Mouse (Mus musculus) megakaryocyte, embryonic 14.5 days (primary cell): ENCODE results near the gene Ick. TPM values are rescaled to one million over a fixed set of nuclear protein-coding genes. Genes with fewer than 3 reads are reported as not detected.

Experiments used
- H3K27me3 ChIP-seq: replicated peaks from 2 replicates; pipeline ENCODE3; 2012; ENCODE audit warnings: inconsistent platforms
- H3K36me3 ChIP-seq: replicated peaks from 2 replicates; pipeline ENCODE3; 2012; ENCODE audit warnings: low read length, inconsistent platforms, mixed read lengths
- H3K4me1 ChIP-seq: 2 replicates; pipeline ENCODE4 v1.6.1; 2012; ENCODE audit warnings: inconsistent platforms
- H3K4me3 ChIP-seq: replicated peaks from 2 replicates; pipeline ENCODE3; 2012; ENCODE audit warnings: moderate library complexity, mild to moderate bottlenecking, inconsistent platforms
- H3K9me3 ChIP-seq: 2 replicates; pipeline ENCODE4 v1.6.1; 2012; ENCODE audit warnings: inconsistent platforms
- FLI1 ChIP-seq: IDR thresholded peaks from 2 replicates; pipeline ENCODE4 v1.6.1; 2012; ENCODE audit warnings: low read length, inconsistent platforms, mixed read lengths
- GATA1 ChIP-seq: IDR thresholded peaks from 3 replicates; pipeline ENCODE4 v1.6.1; 2012; ENCODE audit warnings: mixed read lengths, low read length, inconsistent platforms, borderline replicate concordance
- polyA plus RNA-seq: library from polyadenylated mRNA; stranded (reverse); fragments of >175 nt; gene quantifications from 2 replicates; pipeline ENCODE4 v1.2.3, GENCODE M21; 2012; ENCODE audit warnings: low replicate concordance; ENCODE audit not compliant: insufficient read depth

Ick gene
- polyA plus RNA-seq, 1 experiment: 23.0 TPM

DNA sequence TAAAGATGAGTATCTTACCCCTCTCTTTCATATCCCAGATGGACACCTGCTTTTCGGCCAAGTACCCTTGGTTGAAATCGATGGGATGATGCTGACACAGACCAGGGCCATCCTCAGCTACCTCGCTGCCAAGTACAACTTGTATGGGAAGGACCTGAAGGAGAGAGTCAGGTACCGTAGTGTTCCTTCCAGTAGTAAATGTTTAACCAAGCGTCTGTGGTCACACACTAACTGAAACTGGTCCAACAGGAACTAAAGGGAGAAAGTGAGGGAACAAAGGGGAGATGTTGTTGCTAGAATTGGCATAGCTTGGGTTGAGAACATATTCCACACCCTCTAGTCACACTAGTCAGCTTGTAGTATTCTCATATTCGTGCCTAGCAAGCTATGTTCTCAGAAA is 95.2 kb downstream of the Ick start:
- TF ChIP-seq FLI1: no peak
- no peak for TF ChIP-seq GATA1
- Histone ChIP-seq H3K4me1 (no peaks in the 10 kb centered on the region; the same call in none of the 2 replicates), H3K36me3 (no peaks in the 10 kb centered on the region), H3K9me3 (no peaks in the 10 kb centered on the region), H3K4me3 (no peak overlapping the region), H3K27me3 (peaks cover 9% of the 10 kb centered on the region)

DNA sequence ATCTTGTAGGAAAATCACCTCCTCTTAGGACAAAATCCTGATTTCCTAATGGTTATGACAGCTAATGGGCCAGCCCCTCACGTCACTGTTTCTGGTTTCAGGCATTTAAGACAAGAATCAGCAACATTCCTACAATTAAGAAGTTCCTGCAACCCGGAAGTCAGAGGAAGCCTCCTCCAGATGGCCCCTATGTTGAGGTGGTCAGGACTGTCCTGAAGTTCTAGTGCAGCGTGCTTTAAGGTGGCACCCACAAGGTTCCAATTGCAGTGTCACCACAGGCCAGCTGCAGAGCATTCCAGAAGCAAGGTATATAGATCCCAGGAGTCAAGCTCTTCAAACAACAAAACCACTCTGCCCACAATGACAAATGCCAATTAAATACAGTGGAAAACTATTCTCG is 100.0 kb downstream of the Ick start:
- H3K4me1 ChIP-seq: peaks cover 6% of the 10 kb centered on the region
- no peak overlapping the region for H3K4me3 ChIP-seq
- no peaks in the 10 kb centered on the region for H3K36me3 ChIP-seq
- H3K27me3 ChIP-seq: peaks cover 16% of the 10 kb centered on the region
- H3K9me3 ChIP-seq: 0 out of 2 replicates have a peak, but pooled peaks cover 2% of the 10 kb centered on the region
- TF ChIP-seq GATA1: no peak
- TF ChIP-seq FLI1: no peak

DNA sequence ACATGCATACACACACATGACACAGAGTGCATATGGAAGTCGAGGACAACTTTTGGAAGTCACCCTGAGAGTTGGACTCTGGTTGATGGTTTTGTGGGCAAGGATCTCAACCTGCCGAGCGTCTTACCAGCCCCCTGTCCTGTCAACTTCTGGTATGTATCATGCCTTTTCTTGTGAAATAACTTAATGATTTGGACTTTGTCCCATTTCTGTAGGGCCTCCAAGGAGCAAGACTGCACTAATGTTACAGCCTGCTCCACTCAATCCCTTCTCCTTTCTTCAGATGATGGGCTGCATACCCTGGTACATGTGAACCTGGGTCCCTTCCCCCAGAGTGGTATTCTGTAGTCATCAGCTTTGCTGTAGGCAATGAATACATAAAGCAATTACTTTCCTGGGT is 101.1 kb downstream of the Ick start:
- Histone ChIP-seq H3K27me3 (peaks cover 20% of the 10 kb centered on the region), H3K4me1 (peaks cover 6% of the 10 kb centered on the region), H3K4me3 (no peak overlapping the region), H3K9me3 (peaks cover 10% of the 10 kb centered on the region), H3K36me3 (no peaks in the 10 kb centered on the region)
- TF ChIP-seq FLI1 (no peak), GATA1 (no peak)

DNA sequence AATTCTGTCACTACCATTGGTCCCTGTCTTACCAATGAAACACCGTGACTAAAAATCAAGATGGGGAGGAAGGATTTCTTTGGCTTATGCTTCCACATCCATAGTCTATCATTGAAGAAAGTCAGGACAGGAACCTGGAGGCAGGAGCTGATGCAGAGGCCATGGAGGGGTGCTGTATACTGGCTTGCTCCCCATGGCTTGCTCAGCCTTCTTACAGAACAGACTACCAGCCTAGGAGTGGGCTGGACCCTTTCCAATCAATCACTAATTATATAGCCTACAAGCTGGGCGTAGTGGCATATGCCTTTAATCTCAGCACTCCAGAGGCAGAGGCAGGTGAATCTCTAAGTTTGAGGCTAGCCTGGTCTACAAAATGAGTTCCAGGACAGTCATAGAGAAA is 101.8 kb downstream of the Ick start:
- H3K9me3 ChIP-seq: peaks cover 17% of the 10 kb centered on the region
- peaks cover 20% of the 10 kb centered on the region for H3K27me3 ChIP-seq
- H3K4me1 ChIP-seq: peaks cover 6% of the 10 kb centered on the region
- no peaks in the 10 kb centered on the region for H3K36me3 ChIP-seq
- no peak for TF ChIP-seq FLI1
- TF ChIP-seq GATA1: no peak
- no peak overlapping the region for H3K4me3 ChIP-seq

DNA sequence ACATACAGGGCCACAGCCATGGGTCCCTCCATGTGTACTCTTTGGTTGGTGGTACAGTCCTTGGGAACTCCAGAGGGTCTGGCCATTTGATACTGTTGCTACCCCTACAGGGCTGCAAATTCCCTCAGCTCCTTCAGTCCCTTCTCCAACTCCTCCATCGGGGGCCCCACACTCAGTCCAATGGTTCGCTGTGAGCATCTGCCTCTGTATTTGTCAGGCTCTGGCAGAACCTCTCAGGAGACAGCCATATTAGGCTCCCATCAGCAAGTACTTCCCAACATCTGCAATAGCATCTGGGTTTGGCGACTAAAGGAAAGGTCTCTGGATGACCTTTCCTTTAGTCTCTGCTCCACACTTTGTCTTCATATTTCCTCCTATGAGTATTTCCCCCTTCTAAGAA is 102.5 kb downstream of the Ick start:
- H3K4me1 ChIP-seq: peaks cover 6% of the 10 kb centered on the region
- no peak overlapping the region for H3K4me3 ChIP-seq
- peaks cover 20% of the 10 kb centered on the region for H3K27me3 ChIP-seq
- H3K9me3 ChIP-seq: peaks cover 19% of the 10 kb centered on the region
- TF ChIP-seq FLI1: no peak
- no peak for TF ChIP-seq GATA1
- no peaks in the 10 kb centered on the region for H3K36me3 ChIP-seq

DNA sequence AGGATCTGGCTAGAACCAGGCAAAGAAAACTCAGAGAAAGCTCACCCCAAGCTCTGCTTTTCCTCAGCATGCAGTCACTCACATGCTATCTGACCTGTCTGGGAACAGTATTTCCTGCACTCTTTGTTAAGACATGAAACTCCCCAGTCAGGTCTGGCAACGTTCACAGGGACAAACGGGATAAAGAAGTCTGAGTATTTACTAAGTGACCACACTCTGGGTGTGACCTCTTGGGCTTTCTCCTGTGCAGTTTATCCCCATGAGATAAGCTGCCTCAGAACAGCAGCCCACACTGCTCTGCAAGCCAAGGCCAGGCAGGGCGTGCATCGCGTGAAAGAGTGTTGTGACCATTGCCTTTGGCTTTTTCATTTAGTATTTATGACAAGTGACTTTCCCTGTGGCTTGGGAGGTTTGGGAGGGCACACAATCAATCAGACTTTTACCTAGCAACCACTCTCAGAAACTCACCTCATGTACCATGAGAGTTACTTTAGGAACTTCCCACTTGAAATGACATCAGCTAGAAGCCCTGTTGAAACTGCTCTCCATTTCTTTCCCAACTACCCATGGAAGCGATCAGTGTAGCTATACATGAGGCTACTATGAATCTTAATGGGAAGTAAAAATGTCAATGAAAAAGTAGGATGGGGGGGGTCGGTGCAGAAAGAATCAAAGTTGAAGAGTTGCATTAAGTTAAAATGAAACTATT is 103.5 kb downstream of the Ick start:
- peaks cover 6% of the 10 kb centered on the region for H3K4me1 ChIP-seq
- peaks cover 19% of the 10 kb centered on the region for H3K9me3 ChIP-seq
- TF ChIP-seq FLI1 (no peak), GATA1 (no peak)
- no peak overlapping the region for H3K4me3 ChIP-seq
- H3K27me3 ChIP-seq: peaks cover 20% of the 10 kb centered on the region
- H3K36me3 ChIP-seq: no peaks in the 10 kb centered on the region

DNA sequence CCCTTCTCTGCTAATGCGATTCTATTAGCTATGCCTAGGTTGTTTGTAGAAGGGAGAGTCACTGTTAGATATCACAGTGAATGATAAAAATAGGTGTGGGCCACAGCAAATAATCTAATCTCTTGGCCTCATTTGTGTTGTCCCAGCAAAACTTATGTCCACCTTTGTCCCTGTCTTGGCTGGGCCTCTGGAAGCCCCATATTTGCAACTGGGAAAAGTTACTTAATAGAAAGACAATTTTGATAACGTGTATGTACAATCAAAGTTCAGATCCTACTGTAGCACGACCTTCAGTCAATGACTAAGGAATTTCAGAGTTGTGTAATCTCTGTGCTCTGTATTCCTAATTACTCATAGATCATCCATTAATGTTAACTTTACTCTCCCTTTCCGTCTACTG is 108.1 kb downstream of the Ick start:
- peaks cover 6% of the 10 kb centered on the region for H3K4me1 ChIP-seq
- H3K27me3 ChIP-seq: peaks cover 17% of the 10 kb centered on the region
- peaks cover 27% of the 10 kb centered on the region for H3K9me3 ChIP-seq
- TF ChIP-seq GATA1 (no peak), FLI1 (no peak)
- H3K4me3 ChIP-seq: no peak overlapping the region
- H3K36me3 ChIP-seq: no peaks in the 10 kb centered on the region

Other genes with a start within 250 kb of the Ick start
- 2.0 TPM in 1 of 2 replicates, not detected in the other for gene Elovl5, start 191.8 kb upstream of the Ick start, polyA plus RNA-seq
- gene Gcm1, start 57.3 kb upstream of the Ick start, polyA plus RNA-seq: not detected in 2 replicates
- 67.6 and 168 TPM in 2 replicates for gene Fbxo9, start 127 bp upstream of the Ick start, polyA plus RNA-seq
- 0.09 TPM in 1 of 2 replicates, not detected in the other for gene Gsta4, start 73.6 kb downstream of the Ick start, polyA plus RNA-seq
- not detected in 2 replicates for gene Gsta1, start 121.5 kb downstream of the Ick start, polyA plus RNA-seq
- gene Gm3776, start 147.9 kb downstream of the Ick start, polyA plus RNA-seq: not detected in 2 replicates
- not detected in 2 replicates for gene Gm10639, start 180.7 kb downstream of the Ick start, polyA plus RNA-seq
- gene Omt2a, start 205.6 kb downstream of the Ick start, polyA plus RNA-seq: not detected in 2 replicates
- gene Omt2b, start 218.4 kb downstream of the Ick start, polyA plus RNA-seq: not detected in 2 replicates
- gene Gsta2, start 246.6 kb downstream of the Ick start, polyA plus RNA-seq: not detected in 2 replicates